Mouse (Mus musculus) testis, adult 2 months (tissue): ENCODE measurements around the gene Mast1.

Experiments
- CTCF ChIP-seq: fragments of 200-500 bp; IDR thresholded peaks from 2 replicates; pipeline ENCODE4 v1.5.1; 2012; ENCODE audit warnings: low read depth, mild to moderate bottlenecking, inconsistent platforms, low read length, moderate library complexity; ENCODE audit not compliant: control insufficient read depth, insufficient read depth, insufficient replicate concordance
- POLR2A ChIP-seq: fragments of 200-500 bp; IDR thresholded peaks from 2 replicates; pipeline ENCODE4 v1.6.1; 2012; ENCODE audit warnings: low read depth, mild to moderate bottlenecking, inconsistent platforms, low read length, moderate library complexity; ENCODE audit not compliant: control insufficient read depth

DNA sequence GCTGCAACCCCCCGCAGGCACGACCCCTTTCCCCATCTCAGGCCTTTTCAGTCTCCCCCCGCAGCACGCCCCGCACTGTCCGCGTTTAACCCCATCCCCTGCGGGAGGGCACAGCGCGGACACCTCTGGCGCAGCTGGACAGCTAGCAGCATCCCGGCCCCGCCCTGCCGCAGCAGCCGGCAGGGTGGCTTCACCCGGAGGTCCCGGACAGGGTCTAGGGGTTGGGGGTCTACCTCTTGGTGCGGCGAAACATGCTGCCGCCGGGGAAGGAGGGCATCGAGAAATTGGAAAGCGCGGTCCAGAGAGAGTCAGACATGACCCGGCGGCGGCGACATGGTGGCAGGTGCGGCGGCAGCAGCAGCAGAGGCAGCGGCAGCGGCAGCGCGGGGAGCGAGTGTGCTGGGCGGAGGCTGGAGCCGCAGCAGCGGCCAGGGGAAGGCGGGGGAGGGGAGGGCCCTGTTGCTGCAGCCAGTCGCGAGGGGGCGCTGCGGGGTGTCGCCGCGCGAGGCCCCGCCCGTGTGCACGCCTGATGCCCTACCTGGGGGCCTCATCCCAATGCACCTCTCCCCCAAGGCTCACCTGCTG is at the start of gene Mast1:
- peak; percentile 67 for TF ChIP-seq CTCF
- no peak for TF ChIP-seq POLR2A
